Comparison of ENCODE assay signal across 13 mouse cellular contexts in genomic region chr7:102018590-102018989, GRCm38 (mm10). TPM values are rescaled to one million over a fixed set of nuclear protein-coding genes. Genes with fewer than 3 reads are reported as not detected.
A peak's percentile ranks its signal among the peaks of the same experiment; 100 is the strongest.
DNase-seq lines count a peak whose midpoint lies in the region; ATAC-seq and TF ChIP-seq lines count a peak whose summit lies in the region.
"Had no signal": no experiment of that assay in that cellular context is flagged by ENCODE, and none has a peak within 500 bp of the region (broad histone marks: within the 10 kb centered on the region; RNA-seq: fewer than 3 reads in every experiment).

Gene Il18bp, minus strand, starts transcription at chr7:102018690.

- no peak for DNase-seq in gonadal fat pad, adult 2 months (ENCODE audit: low read depth)
- DNase-seq in cerebellum, adult 8-10 months: no peak
- DNase-seq: right cerebral cortex, postnatal 4 days had no signal

- H3K4me1 ChIP-seq in intestine, postnatal 0 days (replicated peaks; ENCODE audit: control insufficient read depth, insufficient read depth, low read length): no peaks in the 10 kb centered on the region
- no peaks in the 10 kb centered on the region for H3K4me1 ChIP-seq in intestine, embryonic 15.5 days (replicated peaks)
- H3K4me1 ChIP-seq in megakaryocyte, embryonic 14.5 days: peaks cover 56% of the 10 kb centered on the region
- peaks cover 6% of the 10 kb centered on the region; the same call in 1 of the 2 replicates for H3K4me1 ChIP-seq in small intestine, adult 2 months (ENCODE audit: control insufficient read depth, insufficient read depth, insufficient read length, low read length)
- H3K4me1 ChIP-seq: embryonic facial prominence, embryonic 10.5 days; forebrain, embryonic 13.5 days; limb, embryonic 12.5 days had no signal

- TF ChIP-seq POLR2A in small intestine, adult 2 months (IDR thresholded peaks at IDR 0.05; ENCODE audit: low read depth, low read length): no peak

- H3K4me3 ChIP-seq in intestine, postnatal 0 days (ENCODE audit: low read depth, low read length): no peak within 1 kb of the TSS
- H3K4me3 ChIP-seq in intestine, embryonic 15.5 days (replicated peaks): no peak within 1 kb of the TSS
- H3K4me3 ChIP-seq in megakaryocyte, embryonic 14.5 days (replicated peaks): peak within 1 kb of the TSS; percentile 87
- H3K4me3 ChIP-seq in small intestine, adult 2 months (ENCODE audit: low read depth, low read length): peak within 1 kb of the TSS; percentile 15; the same call in 1 of the 2 replicates
- H3K4me3 ChIP-seq: embryonic facial prominence, embryonic 10.5 days; forebrain, embryonic 13.5 days; limb, embryonic 12.5 days had no signal

- no peak for ATAC-seq in intestine, postnatal 0 days
- no peak for ATAC-seq in intestine, embryonic 15.5 days
- ATAC-seq in megakaryocyte, adult 5-6 weeks (ENCODE audit: poor library complexity, severe bottlenecking): no peak
- ATAC-seq: activated CD4-positive, CD25-positive, alpha-beta regulatory T cell, adult 4 months; forebrain, embryonic 13.5 days had no signal

- H3K36me3 ChIP-seq in intestine, postnatal 0 days (ENCODE audit: control insufficient read depth, insufficient read depth): peaks cover 68% of the 10 kb centered on the region
- H3K36me3 ChIP-seq in intestine, embryonic 15.5 days: peaks cover 53% of the 10 kb centered on the region
- peaks cover 96% of the 10 kb centered on the region for H3K36me3 ChIP-seq in megakaryocyte, embryonic 14.5 days (replicated peaks; ENCODE audit: low read length)
- peaks cover 52% of the 10 kb centered on the region for H3K36me3 ChIP-seq in small intestine, adult 2 months (ENCODE audit: control insufficient read depth, insufficient read depth, low read length)

- 80% methylated on average over 3 of the region's 3 CpGs for WGBS in intestine, postnatal 0 days
- WGBS in intestine, embryonic 15.5 days: 81% methylated on average over 3 of the region's 3 CpGs
- 98% methylated on average over 3 of the region's 3 CpGs for WGBS in small intestine, adult 2 months

- H3K9me3 ChIP-seq in intestine, postnatal 0 days (ENCODE audit: control insufficient read depth): no peaks in the 10 kb centered on the region
- H3K9me3 ChIP-seq in intestine, embryonic 15.5 days: no peaks in the 10 kb centered on the region
- no peaks in the 10 kb centered on the region for H3K9me3 ChIP-seq in megakaryocyte, embryonic 14.5 days
- H3K9me3 ChIP-seq: embryonic facial prominence, embryonic 10.5 days; forebrain, embryonic 13.5 days; limb, embryonic 12.5 days had no signal

- H3K27ac ChIP-seq in intestine, postnatal 0 days (ENCODE audit: low read depth, low read length): no peak within 1 kb of the TSS
- H3K27ac ChIP-seq in intestine, embryonic 15.5 days: no peak within 1 kb of the TSS
- peak within 1 kb of the TSS; percentile 44 for H3K27ac ChIP-seq in small intestine, adult 2 months (ENCODE audit: insufficient read depth, low read depth, low read length)
- H3K27ac ChIP-seq: embryonic facial prominence, embryonic 10.5 days; forebrain, embryonic 13.5 days; limb, embryonic 12.5 days had no signal

- no peak for TF ChIP-seq CTCF in intestine, postnatal 0 days (IDR thresholded peaks at IDR 0.05; ENCODE audit: low read depth)
- no peak for TF ChIP-seq CTCF in small intestine, adult 2 months (IDR thresholded peaks at IDR 0.05; ENCODE audit: extremely low read depth, insufficient read length, insufficient replicate concordance, low read depth, low read length)

- peak within 1 kb of the TSS; percentile 39 for H3K4me2 ChIP-seq in intestine, postnatal 0 days (replicated peaks; ENCODE audit: low read depth)
- H3K4me2 ChIP-seq in intestine, embryonic 15.5 days (replicated peaks): no peak within 1 kb of the TSS
- H3K4me2 ChIP-seq: forebrain, embryonic 13.5 days; limb, embryonic 12.5 days; midbrain, embryonic 11.5 days had no signal

- no peak within 1 kb of the TSS for H3K9ac ChIP-seq in intestine, postnatal 0 days (ENCODE audit: low read depth, low read length)
- H3K9ac ChIP-seq in intestine, embryonic 15.5 days: no peak within 1 kb of the TSS
- H3K9ac ChIP-seq: forebrain, embryonic 13.5 days; limb, embryonic 12.5 days had no signal

- no peaks in the 10 kb centered on the region for H3K27me3 ChIP-seq in intestine, postnatal 0 days (replicated peaks; ENCODE audit: control insufficient read depth, insufficient read depth, low read length)
- no peaks in the 10 kb centered on the region for H3K27me3 ChIP-seq in intestine, embryonic 15.5 days (replicated peaks)
- H3K27me3 ChIP-seq in megakaryocyte, embryonic 14.5 days (replicated peaks): no peaks in the 10 kb centered on the region
- H3K27me3 ChIP-seq in small intestine, adult 2 months (ENCODE audit: control insufficient read depth, insufficient read depth, low read length): no peaks in the 10 kb centered on the region
- H3K27me3 ChIP-seq: forebrain, embryonic 13.5 days; limb, embryonic 12.5 days had no signal

RNA-seq across cellular contexts. Expression of gene Il18bp, which starts in this region (rescaled TPM):
- polyA plus RNA-seq in intestine, postnatal 0 days (2015; fragmentation: Nextera tagmentation; extraction: Ambion mirVana): 5.2 and 5.8 TPM in 2 replicates
- 2.3 and 2.8 TPM in 2 replicates for polyA plus RNA-seq in intestine, embryonic 15.5 days (2015; fragmentation: Nextera tagmentation; extraction: Ambion mirVana)
- 24.3 and 28.3 TPM in 2 replicates for polyA plus RNA-seq in megakaryocyte, embryonic 14.5 days (2012; ENCODE audit: insufficient read depth, low replicate concordance)
- total RNA-seq in megakaryocyte, adult 5-6 weeks (2015): 8.8 and 11.1 TPM in 2 replicates
- 4.9 and 5.4 TPM in 2 replicates for total RNA-seq in megakaryocyte, adult 5-6 weeks (2017)
- 13.5 and 19.7 TPM in 2 replicates for polyA plus RNA-seq in gonadal fat pad, adult 2 months (2012; rRNA removed)
- 6.2 and 11.2 TPM in 2 replicates for polyA plus RNA-seq in small intestine, adult 2 months (2012; rRNA removed)

Comparison
In these comparisons a context has a peak if more than half of its experiments do, and no peak if none do; other contexts are left out.
1. H3K4me3 ChIP-seq: peak in megakaryocyte, embryonic 14.5 days (single experiment) and small intestine, adult 2 months (single experiment); none in intestine, postnatal 0 days (single experiment) and intestine, embryonic 15.5 days (single experiment).